25 mouse cellular contexts compared by ENCODE assay signal in genomic region chr11:37222056-37222455, GRCm38 (mm10). TPM values are rescaled to one million over a fixed set of nuclear protein-coding genes. Genes with fewer than 3 reads are reported as not detected.
DNase-seq lines count a peak whose midpoint lies in the region; TF ChIP-seq lines count a peak whose summit lies in the region.
"Had no signal": no experiment of that assay in that cellular context is flagged by ENCODE, and none has a peak within 500 bp of the region (broad histone marks: within the 10 kb centered on the region; RNA-seq: fewer than 3 reads in every experiment).

No protein-coding gene starts in this region.

- TF ChIP-seq POLR2A in cortical plate, adult 2 months (IDR thresholded peaks at IDR 0.05; ENCODE audit: extremely low read depth, insufficient read depth, low read length): no peak

- intact Hi-C loops in left cerebral cortex, postnatal 4 days (cut with DNase I): no loop called here

- H3K4me1 ChIP-seq in cortical plate, adult 2 months (ENCODE audit: control insufficient read depth, insufficient read depth, low read length): peaks cover 5% of the 10 kb centered on the region; the same call in 1 of the 2 replicates
- H3K4me1 ChIP-seq: embryonic facial prominence, embryonic 15.5 days; forebrain, embryonic 15.5 days; hindbrain, embryonic 12.5 days; limb, embryonic 10.5 days; neural tube, embryonic 13.5 days had no signal

- H3K4me3 ChIP-seq in cortical plate, adult 2 months (ENCODE audit: insufficient read depth, low read length): no peak overlapping the region
- H3K4me3 ChIP-seq: embryonic facial prominence, embryonic 15.5 days; forebrain, embryonic 15.5 days; heart, embryonic 13.5 days; hindbrain, embryonic 12.5 days; limb, embryonic 10.5 days; myocyte; neural tube, embryonic 13.5 days had no signal

- DNase-seq in cerebellum, postnatal 10 days: peak; percentile 54 to 62
- no peak for DNase-seq in cerebellum, adult 11 months
- DNase-seq in layer of hippocampus, adult 18-20 months (ENCODE audit: low spot score in 2 of 2): peak; percentile 42 to 63
- no peak for DNase-seq in layer of hippocampus, postnatal 10 days (ENCODE audit: low spot score in 2 of 2)
- DNase-seq in left cerebral cortex, postnatal 4 days: peak; percentile 6
- DNase-seq in spleen, adult 12 weeks (ENCODE audit: low spot score): no peak
- DNase-seq in thymus, postnatal 10 days (ENCODE audit: low spot score in 2 of 2): no peak
- DNase-seq: adrenal gland, adult 8-10 months; cerebellum, postnatal 36 days; gastrocnemius, postnatal 25 days; heart, adult 18-20 months; heart, postnatal 14 days; kidney, postnatal 36 days; liver; lung, postnatal 4 days; thymus, postnatal 25 days had no signal

- H3K27ac ChIP-seq in cortical plate, adult 2 months (ENCODE audit: insufficient read depth, low read length): peak overlapping the region; percentile 96
- H3K27ac ChIP-seq: embryonic facial prominence, embryonic 15.5 days; forebrain, embryonic 15.5 days; heart, embryonic 13.5 days; hindbrain, embryonic 12.5 days; limb, embryonic 10.5 days; neural tube, embryonic 13.5 days had no signal

- TF ChIP-seq CTCF in cortical plate, adult 2 months (IDR thresholded peaks at IDR 0.05; ENCODE audit: extremely low read depth, insufficient read depth, low read length): no peak

RNA-seq across cellular contexts. Expression of gene Tenm2, which starts 13.7 kb away (rescaled TPM):
- total RNA-seq in layer of hippocampus, adult 18-20 months (2021): 100 to 1,000 TPM; 139 to 145 TPM
- total RNA-seq in layer of hippocampus, postnatal 10 days (2021): 100 to 1,000 TPM; 183 to 230 TPM
- 26.6 and 28.3 TPM in 2 replicates for polyA plus RNA-seq in cortical plate, adult 2 months (2012; rRNA removed)
- total RNA-seq in left cerebral cortex, postnatal 4 days (2021): 100 to 1,000 TPM; 163 to 177 TPM
- polyA plus RNA-seq: activated CD4-positive, CD25-positive, alpha-beta regulatory T cell, adult 4 months had no signal

Comparison
In these comparisons a context has a peak if more than half of its experiments do, and no peak if none do; other contexts are left out.
1. DNase-seq: peak in cerebellum, postnatal 10 days (2 of 2), layer of hippocampus, adult 18-20 months (2 of 2) and left cerebral cortex, postnatal 4 days (single experiment); none in cerebellum, adult 11 months (single experiment), layer of hippocampus, postnatal 10 days (0 of 2), spleen, adult 12 weeks (single experiment) and thymus, postnatal 10 days (0 of 2).